Mouse (Mus musculus): Measurements from ENCODE around the gene Eed. TPM values are rescaled to one million over a fixed set of nuclear protein-coding genes. Genes with fewer than 3 reads are reported as not detected.
"Not testable (repeated sequence)": the region's sequence is repeated elsewhere in the genome, so short reads cannot be mapped to it uniquely, and the experiment has no call there.

The Eed gene
- 119 and 225 TPM in 2 replicates for total RNA-seq (2017)

- ATAC-seq (replicated peaks; ENCODE audit: low read depth, poor library complexity, severe bottlenecking): peak; percentile 82
Observed at GRCm38 (mm10) chr7:89980485-89981422, at the start of gene Eed. Eed (minus strand) TSS chr7:89980983.

DNA sequence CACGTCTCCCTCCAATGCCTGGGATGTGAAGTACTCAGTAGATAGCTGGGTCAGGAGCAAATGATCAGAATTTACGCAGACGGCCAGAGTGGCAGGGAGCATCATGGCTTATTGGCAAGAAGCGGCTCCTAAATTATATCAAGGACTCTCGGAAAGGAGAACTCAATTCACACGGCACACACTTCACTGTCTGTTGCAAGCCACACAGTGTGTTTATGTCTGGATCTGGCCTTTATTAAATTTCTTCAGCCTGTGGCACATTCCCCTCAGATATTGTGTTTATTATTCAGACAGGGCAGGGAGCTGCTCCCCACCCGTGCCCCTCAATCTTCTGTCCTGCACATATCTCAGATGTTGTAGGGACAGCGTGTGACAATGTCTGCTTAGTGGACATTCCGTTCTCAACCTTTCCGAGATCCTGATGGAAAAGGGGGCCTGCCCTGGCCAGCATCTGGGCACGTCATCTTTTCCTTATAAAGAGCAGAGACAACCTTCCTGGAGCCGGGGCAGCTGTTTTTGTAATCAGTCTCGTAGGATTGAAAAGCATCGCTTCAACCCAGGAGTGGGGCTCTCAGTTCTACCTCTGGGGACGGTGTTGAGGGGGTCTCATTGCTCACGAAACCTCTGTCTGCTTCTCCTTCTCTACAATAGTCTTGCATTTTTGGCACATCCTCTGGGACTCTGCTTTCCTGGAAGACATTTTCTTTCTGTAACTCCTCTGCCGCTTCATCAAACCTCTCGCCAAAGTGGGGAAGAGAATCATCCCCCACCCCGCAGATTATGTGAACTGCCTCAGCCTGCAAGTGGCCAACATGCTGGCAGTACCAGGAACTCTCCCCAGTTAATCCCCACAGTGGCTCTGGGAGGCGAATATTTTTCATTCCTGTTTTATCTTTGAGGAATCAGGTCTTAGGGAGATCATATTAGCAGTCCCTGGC, 49.0 kb upstream of the Eed start:
- no peak for ATAC-seq (replicated peaks; ENCODE audit: low read depth, poor library complexity, severe bottlenecking)

DNA sequence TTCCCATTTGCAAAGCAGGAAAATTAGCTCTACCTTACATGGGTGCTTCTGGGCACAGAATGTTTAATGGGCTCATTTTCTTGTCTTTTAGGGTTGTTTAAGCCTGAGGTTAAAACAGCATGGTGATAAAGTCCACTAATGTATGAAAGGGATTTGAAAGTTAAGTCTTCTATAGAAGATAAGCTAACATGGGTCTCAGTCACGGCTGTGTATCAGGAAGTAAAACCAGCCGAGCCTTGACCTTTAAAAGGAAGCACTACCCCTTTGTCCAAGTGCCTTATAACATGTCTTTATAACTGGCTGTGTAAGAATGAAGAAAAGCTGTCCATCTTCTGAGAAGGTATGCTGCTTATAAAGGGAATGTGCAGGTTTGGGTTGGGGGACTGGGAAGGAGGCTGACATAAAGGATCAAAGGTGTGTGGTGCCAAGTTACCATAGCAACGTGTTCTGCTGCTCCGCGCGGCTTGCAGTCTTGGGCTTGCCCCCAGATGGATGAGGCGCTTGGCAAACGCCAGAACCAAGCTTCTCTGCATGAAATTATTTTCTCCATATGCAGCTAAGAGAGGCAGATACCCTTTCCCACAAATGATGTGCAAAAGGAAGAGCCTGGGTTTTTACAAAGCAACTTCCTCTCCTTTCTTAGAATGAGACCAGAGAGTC, 48.2 kb upstream of the Eed start:
- ATAC-seq (replicated peaks; ENCODE audit: low read depth, poor library complexity, severe bottlenecking): no peak; the same call in 1 of the 2 replicates

GRCm38 (mm10) chr7:90024975-90025374, 44.2 kb upstream of the Eed start:
- ATAC-seq (replicated peaks; ENCODE audit: low read depth, poor library complexity, severe bottlenecking): no peak

DNA sequence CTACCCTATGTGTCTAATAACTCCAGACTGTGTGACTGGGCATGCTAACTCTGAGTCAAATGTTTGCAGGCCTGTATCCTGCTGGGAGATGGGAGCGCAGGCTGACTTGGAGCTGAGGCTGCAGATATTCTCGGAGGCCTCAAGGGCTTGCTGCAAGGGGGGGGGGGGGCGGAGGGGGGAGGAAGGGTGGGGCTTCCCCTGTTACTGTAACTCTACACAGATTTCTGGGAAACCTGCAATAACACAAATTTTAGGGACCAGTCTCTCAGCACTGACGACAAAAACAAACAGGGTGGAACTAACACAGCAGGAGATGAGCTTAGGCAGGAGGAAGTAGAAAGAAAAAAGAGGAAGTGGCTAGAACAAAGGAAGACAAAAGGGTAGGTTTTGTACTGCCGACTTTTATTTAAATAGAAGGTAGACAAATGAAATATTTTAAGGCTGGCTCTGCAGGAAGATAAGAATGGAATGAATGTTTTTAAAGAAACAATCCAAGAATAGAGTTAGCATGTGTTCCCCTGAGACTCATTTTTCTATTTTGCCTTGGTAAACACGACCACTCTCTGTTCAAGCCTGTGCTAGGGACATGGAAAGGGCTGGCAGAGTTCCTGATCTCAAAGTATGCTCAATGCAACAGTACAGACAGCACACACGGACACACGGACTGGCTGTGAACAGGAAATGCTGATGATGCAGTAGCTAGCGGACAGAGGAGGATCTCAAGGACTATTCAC, 42.4 kb upstream of the Eed start:
- peak; percentile 67 for ATAC-seq (replicated peaks; ENCODE audit: low read depth, poor library complexity, severe bottlenecking)

DNA sequence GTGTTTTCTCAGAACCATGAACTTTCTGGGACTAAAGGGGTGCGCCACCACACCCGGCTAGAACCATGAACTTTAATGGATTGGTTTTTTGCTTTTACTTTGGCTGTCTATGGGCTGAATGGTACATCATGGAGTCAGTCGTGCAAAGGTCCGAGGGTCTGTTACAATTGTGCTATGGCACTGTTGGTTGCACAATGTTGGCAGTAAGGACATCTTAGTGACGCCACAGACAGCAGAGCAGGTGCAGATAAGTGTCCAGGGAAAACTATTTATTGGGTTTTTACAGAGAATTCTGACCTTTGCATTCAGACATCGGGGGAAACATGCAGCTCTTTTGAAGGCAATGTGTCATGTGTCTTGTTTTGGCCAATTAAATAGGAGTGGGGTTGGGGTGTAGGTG, 39.5 kb upstream of the Eed start:
- ATAC-seq (replicated peaks; ENCODE audit: low read depth, poor library complexity, severe bottlenecking): no peak

DNA sequence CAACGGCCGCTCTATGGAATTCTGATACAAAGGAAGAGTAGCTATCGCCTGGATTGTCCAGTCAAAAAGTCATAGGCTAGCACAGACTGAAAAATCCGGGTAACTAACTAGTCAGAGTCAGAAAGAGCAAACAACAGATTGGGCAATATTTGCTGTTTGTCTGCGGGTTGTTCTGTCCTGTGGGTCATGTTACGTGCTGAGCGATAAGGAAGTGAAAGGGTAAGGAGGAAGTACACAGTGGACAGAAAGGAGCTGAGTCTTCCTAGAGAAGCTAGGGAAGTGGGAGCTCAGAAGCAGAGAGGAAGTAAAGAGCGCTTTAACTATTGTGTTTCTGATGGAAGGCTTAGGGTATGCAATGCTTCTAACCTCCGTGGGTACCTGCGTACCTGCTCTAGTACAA, 38.8 kb upstream of the Eed start:
- ATAC-seq (replicated peaks; ENCODE audit: low read depth, poor library complexity, severe bottlenecking): peak; percentile 94

DNA sequence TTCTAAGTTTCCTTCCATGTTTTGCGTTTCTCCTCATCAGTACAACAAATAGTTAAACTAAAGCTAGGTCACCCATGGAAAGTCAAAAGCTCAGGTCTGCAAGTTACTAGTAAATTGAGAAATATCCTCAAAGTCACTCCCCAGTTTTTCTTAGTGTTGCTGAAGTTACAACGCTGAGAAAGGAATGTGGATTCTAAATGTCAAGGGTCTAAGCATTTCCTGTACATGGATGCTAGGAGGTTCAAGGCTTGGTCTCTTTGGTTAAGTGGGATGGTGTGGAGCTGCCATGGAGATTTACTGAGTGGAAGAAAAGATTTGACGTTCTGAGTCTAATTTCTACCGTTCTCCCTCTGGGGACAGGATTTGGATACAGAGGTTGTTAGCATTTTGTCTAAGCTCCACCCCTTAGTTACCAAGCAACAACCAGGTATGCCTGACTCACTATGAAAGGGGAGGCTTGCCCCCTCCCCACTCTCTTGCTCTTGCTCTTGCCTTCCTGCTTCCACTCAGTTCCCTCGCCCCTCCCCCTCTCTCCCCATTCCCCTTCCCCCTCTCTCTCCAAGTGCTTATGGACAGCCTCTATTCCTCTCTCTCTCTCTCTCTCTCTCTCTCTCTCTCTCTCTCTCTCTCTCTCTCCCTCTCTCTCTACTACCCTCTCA, 36.3 kb upstream of the Eed start:
- ATAC-seq (replicated peaks; ENCODE audit: low read depth, poor library complexity, severe bottlenecking): no peak

GRCm38 (mm10) chr7:90016459-90016858, 35.7 kb upstream of the Eed start:
- peak; percentile 58 for ATAC-seq (replicated peaks; ENCODE audit: low read depth, poor library complexity, severe bottlenecking)

- ATAC-seq (replicated peaks; ENCODE audit: low read depth, poor library complexity, severe bottlenecking): no peak
Observed at GRCm38 (mm10) chr7:90006667-90007653, 26.2 kb upstream of the Eed start.

- ATAC-seq (replicated peaks; ENCODE audit: low read depth, poor library complexity, severe bottlenecking): no peak
Observed at GRCm38 (mm10) chr7:90004781-90005180, 24.0 kb upstream of the Eed start.

DNA sequence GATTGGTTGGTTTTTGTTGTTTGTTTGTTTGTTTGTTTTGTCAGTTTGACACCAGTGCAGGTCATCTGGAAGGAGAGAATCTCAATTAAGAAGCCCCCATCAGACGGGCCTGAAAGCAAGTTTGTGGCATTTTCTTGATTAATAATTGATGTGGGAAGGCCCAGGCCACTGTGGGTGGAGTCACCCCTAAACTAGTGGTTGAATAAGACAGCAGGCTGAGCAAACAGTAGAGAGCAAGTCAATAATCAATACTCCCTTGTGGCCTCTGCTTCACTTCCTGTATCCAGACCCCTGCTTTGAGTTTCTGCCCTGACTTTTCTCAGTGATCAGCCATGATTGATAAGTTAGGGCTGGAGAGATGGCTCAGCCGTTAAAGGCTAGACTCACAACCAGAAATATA, 21.6 kb upstream of the Eed start:
- ATAC-seq (replicated peaks; ENCODE audit: low read depth, poor library complexity, severe bottlenecking): no peak

DNA sequence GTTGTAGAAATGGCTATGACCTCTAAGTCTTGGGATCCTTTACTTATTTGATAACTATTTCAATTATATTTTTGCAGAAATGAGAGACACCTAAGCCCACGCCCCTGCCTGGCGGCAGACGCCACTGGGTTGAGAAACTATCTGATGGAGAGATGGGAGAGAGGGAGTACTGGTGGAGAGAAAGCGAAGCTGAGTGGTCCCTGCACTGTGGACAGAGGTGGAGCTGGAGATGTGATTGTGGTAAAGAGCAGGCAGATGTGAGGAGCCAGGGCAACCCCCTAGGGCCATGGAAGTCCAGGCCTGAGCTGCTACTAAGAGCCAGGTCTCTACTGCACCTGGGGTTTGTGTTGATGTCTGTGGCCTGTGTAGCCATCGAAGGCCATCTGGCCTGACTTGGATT, 18.7 kb upstream of the Eed start:
- ATAC-seq (replicated peaks; ENCODE audit: low read depth, poor library complexity, severe bottlenecking): no peak

GRCm38 (mm10) chr7:89998624-89999006, 17.8 kb upstream of the Eed start:
- ATAC-seq (replicated peaks; ENCODE audit: low read depth, poor library complexity, severe bottlenecking): peak; percentile 40; the same call in 1 of the 2 replicates

DNA sequence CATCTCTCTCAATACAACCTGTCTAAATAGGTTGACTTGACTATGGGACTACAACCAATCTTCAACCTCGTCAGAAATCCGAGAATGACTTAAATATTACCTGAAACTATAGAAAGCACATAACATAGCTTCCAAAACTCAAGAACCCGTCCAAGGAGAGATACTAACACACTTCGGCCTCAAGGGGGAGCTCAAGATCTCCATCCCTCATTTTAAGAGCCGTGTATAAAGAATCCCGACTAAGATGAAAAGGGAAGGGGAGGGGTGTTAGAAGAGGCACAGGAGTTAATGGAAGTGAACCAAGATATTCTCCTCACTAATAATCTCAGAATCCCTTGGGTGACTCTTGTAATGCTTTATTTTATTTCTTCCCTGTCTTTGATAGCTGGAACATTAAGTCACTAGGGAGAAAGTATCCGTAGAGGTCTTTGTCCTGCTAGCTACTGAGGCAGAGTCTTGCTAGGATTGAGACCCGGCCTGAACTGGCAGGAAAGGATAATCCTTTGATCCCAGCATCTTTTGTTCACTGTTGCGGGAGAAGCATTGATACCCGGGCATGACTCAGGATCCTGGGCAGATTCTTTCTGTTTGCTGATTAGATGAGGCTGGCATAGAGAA, 17.3 kb upstream of the Eed start:
- ATAC-seq (replicated peaks; ENCODE audit: low read depth, poor library complexity, severe bottlenecking): peak; percentile 96

DNA sequence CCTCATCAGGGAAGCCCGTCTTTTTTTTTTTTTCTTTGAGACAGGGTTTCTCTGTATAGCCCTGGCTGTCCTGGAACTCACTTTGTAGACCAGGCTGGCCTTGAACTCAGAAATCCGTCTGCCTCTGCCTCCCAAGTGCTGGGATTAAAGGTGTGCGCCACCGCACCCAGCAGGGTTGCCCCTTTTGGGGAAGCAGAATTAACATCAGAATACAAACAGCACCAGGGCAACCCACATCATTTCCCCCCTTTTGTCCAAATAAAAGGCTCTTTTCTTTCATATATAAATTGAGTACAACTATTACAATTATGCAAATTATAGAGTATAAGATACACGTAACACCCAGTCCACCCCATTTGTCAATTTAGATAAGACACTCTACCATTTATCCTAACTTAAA, 16.7 kb upstream of the Eed start:
- ATAC-seq (replicated peaks; ENCODE audit: low read depth, poor library complexity, severe bottlenecking): not testable (repeated sequence)

DNA sequence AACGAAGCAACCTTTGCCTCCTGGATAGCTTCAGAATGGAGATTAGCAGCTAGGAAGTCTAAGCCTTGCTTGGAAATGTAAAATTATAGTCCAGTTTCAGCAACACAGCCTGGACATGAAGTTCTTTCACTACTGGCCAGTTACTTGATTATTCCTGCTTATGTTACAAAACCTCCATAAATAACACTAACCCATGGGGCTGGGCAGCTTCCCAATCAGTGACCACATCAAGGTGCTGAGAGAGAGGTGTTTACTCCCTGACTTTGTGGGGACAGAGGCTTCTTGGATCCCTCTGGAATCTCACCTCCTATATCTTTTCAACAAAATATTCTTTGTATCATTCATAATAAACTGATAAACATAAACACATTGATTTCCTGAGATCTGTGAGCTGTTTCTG, 12.3 kb upstream of the Eed start:
- no peak for ATAC-seq (replicated peaks; ENCODE audit: low read depth, poor library complexity, severe bottlenecking)

GRCm38 (mm10) chr7:89984421-89984820, 3.6 kb upstream of the Eed start:
- ATAC-seq (replicated peaks; ENCODE audit: low read depth, poor library complexity, severe bottlenecking): no peak

Data from common myeloid progenitor, adult 5-6 weeks (primary cell).